Mouse (Mus musculus): Measurements from ENCODE around the gene Sept11. TPM values are rescaled to one million over a fixed set of nuclear protein-coding genes. Genes with fewer than 3 reads are reported as not detected.

Sept11 gene
- 37.9 and 52.0 TPM in 2 replicates for polyA plus RNA-seq (2012; rRNA removed; ENCODE audit: low replicate concordance)

GRCm38 (mm10) chr5:93092857-93093622, at the start of gene Sept11:
Gene Sept11, plus strand, starts transcription at chr5:93093437.

GRCm38 (mm10) chr5:93044584-93045370, 48.5 kb upstream of the Sept11 start, which contains the start of gene Sowahb:
Gene Sowahb, minus strand, starts transcription at chr5:93045022.

DNA sequence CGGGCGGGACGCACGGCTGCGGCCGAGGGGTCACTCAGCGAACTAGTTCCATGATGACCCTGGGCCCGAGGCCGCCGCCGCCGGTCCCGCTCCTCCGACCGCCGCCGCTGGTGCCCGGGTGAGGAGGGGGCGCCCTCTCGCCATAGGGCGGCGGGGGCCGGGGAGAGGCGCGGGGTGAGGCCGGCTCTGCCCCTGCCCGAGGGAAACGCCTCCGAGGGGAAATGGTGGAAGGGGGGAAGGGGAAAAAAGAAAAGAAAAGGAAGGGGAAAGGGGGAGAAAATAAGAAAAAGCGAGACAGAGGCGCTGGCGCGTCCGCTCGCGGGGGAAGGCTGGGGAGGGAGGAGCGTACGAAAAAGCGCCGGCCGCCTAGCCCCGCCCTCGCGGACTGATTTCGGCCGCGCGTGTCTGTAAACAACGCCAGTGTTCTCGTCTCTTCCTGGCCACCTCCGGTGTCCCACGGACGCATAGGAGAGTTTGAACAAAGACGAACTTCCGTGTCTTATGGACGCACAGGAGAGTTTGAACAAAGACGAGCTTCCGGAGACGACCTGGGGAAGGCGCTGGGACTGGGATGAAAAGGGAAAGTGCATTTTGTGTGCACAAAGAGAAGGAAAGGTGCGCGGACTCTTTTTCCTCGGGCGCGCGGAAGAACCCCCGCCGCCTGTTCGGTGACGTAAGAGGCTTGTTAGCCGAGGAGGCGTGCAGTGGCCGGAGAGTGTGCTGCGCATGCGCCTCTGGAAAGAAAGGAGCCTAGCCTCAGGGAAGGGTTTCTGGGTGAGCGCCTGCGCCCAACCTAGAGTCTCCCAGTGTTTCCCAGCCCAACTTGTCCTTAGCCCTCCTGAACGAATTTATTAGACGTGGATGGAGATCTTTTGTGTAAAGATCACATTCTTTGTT, 113.1 kb downstream of the Sept11 start, which contains the start of the genes Ccni and 2010109A12Rik:
TSS of gene Ccni (minus strand) at position 387 of the 897 bp plus-strand sequence.
TSS of gene 2010109A12Rik (plus strand) at position 410 of the 897 bp plus-strand sequence.

Other genes with a start within 250 kb of the Sept11 start
- gene Sowahb, start 48.4 kb upstream of the Sept11 start, polyA plus RNA-seq (2012; rRNA removed; ENCODE audit: low replicate concordance) = 0.82 TPM in 1 of 2 replicates, not detected in the other
- gene Ccni, start 113.1 kb downstream of the Sept11 start, polyA plus RNA-seq (2012; rRNA removed; ENCODE audit: low replicate concordance) = 104 and 137 TPM in 2 replicates
- 0.42 TPM in 1 of 2 replicates, not detected in the other for gene 2010109A12Rik, start 113.1 kb downstream of the Sept11 start, polyA plus RNA-seq (2012; rRNA removed; ENCODE audit: low replicate concordance)
- 15.3 and 23.2 TPM in 2 replicates for gene Ccng2, start 173.8 kb downstream of the Sept11 start, polyA plus RNA-seq (2012; rRNA removed; ENCODE audit: low replicate concordance)